Mouse (Mus musculus): ENCODE measurements around the gene Herc2.
A peak's percentile ranks its signal among the peaks of the same experiment; 100 is the strongest.

Herc2 gene

DNA sequence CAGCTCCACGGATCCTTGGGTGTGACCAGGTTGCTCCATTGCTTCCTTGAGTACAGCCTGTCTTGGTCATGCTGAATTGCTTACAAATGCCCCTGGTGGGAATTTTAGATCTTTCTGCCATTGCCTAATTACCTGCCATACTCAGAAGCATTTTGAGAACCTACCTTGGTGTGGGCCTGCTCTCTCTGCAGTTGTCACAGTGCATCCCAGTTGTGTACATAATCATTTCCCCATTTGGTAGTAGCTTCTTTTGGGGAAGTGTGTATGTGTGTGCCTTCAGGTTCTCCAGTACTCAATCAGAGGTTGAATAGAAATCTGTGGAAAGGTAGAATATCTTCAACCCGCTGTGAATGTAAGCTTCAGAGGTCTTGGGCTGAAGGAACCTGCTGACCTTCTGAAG lies 153.3 kb downstream of the Herc2 start:
- DNase-seq: no peak

DNA sequence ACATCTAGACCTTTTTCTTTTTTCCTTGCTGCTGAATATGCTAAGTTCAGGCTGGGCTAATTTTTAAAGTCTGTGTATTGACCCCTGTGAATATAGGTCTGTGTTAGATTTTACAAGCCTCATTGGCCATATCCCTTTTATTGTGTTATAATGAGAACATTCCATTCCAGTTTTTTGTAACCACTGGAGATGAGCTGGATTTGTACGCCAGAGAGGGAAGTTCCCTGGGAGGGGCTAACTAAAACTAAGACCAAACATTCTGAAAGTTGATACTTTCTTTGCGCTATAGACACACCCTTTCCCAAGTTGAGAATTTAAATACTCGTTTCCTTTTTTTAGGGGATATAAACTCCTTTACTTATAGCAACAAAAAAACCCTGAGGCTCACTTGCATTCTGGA lies 154.9 kb downstream of the Herc2 start:
- peak; percentile 2 for DNase-seq

DNA sequence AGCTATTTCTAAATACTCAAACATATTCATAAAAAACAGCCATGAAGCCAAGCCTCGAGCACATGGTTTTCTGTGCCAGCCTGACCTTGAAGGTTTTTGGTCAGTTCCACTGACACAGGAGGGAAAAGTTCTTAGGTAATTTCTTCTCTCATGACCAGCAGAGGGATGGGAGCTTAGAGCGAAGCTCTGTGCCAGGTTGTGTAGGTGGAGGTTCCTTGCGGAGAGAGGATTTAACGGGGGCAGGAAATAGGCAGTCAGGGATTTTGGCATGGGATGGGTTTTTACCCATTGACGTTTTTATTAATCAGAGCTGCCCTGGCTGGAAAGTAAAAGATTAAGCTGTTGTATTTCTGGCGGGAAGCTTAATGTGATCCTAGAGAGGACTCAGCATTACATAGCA lies 170.8 kb downstream of the Herc2 start:
- DNase-seq: no peak

DNA sequence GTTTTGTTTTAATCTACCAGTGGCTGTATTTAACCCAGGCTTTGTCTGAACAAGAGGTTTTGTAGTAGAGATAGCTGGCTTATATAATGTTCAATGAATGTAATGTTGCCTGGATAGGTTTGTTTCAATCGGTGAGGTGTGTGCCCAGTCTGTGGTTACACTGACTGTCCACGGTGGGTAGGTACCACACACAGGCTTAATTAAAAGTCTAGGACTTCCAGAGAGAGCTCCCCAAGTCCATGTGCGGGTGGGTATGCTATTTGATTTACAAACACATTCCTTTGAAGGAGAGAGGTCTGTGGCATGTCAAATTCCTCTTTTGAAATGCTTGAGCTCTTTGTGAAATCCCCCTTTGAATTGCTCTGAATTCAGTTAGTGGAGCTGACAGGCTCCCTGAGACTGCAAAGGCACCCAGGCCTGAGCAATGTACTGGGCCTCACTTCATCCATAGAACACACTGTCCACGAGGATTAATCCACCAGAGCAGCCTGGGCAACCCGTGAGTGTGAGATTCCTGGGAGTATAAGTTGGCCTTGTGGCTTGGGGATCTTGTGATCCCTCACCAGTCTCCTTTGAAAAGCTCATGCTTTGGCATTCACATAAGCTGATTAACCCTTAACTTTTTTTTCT lies 185.9 kb downstream of the Herc2 start:
- no peak for DNase-seq

DNA sequence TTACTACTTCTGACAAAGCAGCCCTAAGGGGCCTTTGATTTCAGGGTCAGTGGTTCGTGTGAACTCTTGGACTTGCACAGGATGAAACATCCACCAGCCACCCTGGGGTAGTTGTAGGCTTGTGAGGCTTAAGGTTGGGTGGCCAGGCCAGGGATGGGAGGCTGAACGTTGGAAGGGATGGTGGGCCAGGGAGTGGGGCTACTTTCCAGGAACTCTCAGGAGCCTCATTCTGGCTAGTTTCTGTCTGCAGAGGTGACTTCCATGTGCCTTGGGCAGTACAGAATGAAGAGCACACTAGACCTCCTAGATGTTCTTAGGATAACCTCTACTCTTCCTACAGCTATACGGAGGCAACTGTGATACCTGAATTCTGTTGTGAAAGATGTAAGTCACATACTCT lies 186.6 kb downstream of the Herc2 start:
- no peak for DNase-seq

DNA sequence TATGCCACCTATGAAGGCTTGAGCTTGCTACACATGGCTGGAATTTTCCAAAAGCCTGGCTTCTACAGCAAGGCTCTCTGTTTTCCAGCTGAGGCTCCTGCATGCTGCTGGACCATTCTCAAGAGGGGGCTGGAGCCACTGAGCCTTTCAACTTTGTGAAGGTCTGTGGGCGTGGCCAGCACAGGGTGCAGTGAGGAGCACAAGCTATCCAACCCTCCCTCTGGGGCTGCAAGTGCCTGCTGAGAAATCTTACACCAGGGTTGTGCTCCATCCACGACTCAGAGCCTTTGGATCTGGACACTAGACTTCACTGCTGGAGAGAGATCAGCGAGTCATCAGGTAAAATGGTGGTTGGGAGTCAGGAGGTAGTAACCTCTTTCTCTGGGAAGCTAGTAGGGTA lies 189.5 kb downstream of the Herc2 start, which contains the start of gene Oca2:
Oca2 (plus strand) TSS at position 218 of the 400 bp plus-strand sequence.
- DNase-seq: no peak

DNA sequence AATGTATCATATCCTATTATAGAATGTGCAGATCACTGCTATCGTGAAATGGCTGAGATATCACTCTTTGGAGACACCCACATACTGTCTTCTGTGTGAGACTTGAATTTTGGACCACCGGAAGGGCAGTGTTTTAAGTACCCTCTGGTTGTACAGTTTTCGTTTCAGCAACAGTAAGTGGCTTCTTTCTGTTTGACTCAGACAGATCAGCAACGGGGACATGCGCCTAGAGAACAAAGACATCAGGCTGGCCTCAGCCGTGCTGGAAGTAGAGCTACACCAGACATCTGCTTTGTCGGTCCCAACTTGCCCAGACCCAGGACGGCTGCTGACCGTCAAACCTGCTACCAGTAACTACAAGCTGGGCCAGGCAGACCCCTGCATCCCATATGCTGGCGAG lies 204.6 kb downstream of the Herc2 start:
- no peak for DNase-seq

DNA sequence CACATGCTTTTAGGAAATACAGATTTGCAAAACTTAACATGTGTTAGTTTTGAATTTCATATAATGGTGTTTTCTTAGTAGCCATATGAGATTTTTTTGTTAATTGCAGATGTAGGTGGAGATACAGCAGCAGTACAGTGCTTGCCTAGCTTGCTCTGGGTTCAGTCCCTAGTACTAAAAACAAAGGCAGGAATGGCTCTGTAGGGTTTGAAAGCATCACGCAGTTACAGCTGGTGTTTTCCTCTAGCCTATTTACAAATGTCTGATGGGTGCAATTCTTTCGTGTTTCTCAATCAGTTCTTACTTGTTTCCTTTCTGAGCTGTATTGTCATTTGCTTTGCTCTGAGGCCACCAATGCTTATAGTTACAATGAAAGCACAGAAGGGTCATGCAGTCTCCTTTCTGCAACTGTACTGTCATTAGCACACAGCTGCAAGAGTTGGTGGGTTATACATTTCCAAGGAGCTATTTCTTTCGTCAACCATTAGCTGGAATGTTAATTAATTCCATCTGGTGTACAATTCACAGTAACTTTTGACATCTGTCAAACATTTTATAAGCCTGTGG lies 208.0 kb downstream of the Herc2 start:
- no peak for DNase-seq

DNA sequence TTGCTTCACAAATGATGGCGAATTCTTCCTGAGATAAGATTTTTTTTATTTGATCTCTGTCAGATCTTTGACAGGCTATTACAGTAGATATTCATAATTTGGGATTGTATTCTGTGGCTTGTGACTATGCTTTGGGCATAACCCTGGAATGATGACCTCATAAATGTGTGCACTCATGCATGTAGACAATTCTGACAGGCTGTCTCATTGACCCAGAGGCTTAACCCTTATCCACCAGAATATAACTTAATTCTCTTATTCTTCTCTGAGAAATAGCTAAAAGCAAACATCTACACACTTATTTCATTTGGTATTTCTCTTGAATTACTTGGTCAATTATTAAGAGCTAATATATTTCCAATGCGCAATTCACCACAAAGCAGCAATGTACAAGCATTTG lies 227.5 kb downstream of the Herc2 start:
- no peak for DNase-seq

All from embryo, embryonic 11 days (tissue).